Mouse (Mus musculus): Measurements from ENCODE around the gene Col26a1. TPM values are rescaled to one million over a fixed set of nuclear protein-coding genes. Genes with fewer than 3 reads are reported as not detected.

The Col26a1 gene
- total RNA-seq, 2 experiments from 2014 or later = 0.76 to 1.1 TPM

- no peak for DNase-seq
- intact Hi-C loops (cut with DNase I) = no loop called here
Observed at GRCm38 (mm10) chr5:136819686-136820085, 63.3 kb downstream of the Col26a1 start.

DNA sequence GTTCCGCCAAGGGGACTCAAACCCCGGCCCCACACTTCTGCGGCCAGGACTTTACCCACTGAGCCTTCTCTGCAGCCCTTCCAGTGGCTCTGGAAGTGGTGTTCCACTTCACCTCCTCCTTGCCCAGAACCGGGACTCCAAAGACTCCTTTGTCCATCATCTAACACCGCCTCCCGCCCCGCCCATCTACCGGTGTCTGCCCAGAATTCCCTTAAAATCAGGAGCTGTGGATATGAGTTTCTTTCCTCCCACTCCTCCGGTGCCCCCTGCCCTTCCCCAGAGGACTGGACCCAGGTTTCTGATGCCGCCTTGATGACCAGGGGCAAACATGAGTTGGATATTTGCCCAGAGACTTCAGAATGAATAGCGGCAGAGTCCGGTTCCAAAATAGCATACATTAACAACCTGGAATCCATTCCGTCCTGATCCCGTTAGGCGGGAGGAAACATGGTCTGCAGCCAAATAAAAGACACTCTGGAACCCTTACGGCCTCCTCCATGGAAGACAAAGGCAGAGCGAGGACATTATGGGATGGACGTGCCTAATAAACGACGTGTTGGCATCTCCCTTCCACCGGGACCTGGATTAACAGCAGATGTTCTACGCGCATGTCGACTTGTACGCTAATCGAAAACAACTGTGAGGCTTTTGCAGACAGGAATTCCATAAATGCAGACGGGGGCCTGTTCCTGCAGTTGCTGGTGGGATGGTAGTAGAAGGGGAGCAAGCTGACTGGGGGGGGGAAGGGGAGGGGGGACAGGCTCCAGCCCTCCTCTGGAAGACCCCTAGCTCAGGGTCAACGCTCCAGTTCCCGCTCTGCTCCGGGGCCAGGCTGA, 72.3 kb downstream of the Col26a1 start:
- intact Hi-C loops (cut with DNase I) = no loop called here
- DNase-seq = peak in 1 of 2 experiments; percentile 6

- no peak for DNase-seq
- intact Hi-C loops (cut with DNase I) = no loop called here
Observed at GRCm38 (mm10) chr5:136806379-136807056, 76.5 kb downstream of the Col26a1 start.

DNA sequence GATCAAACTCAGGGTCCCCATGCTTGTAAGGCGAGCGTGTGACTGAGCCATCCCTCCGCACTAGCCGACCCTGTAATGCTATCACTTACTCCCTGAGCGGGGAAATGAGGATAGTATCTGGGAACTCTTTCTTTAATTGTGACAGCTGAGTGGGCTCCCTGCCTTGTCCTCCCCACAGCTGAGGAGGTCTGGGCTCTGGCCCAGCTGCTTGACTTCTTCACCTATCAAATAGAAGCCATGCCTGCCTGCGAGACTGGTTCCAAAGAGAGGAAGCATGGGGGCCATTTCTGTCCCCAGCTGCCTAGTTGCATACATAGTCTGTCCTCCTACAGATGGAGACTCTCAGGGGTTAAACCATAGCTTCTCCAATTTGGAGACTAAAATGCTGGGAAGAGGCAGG, 78.0 kb downstream of the Col26a1 start:
- intact Hi-C loops (cut with DNase I) = no loop called here
- DNase-seq = no peak

DNA sequence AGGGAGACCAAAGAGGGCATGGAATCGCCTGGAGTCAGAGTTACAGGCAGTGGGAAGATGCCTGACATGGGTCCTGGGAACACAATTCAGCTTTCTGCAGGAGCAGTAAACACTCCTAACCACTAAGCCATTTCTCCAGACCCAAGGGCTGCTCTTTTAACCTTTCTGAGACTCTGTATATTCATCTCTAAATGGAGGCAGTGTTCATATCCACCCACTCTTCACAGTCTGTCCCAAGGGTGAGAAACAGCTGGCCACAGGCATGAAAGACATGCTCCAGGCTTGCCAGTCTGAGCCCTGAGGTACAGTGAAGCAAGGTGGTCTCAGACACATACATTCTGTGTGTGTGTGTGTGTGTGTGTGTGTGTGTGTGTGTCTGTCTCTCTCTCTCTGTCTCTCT, 78.8 kb downstream of the Col26a1 start:
- no peak for DNase-seq
- intact Hi-C loops (cut with DNase I) = no loop called here

GRCm38 (mm10) chr5:136802732-136803131, 80.3 kb downstream of the Col26a1 start:
- intact Hi-C loops (cut with DNase I) = no loop called here
- DNase-seq = peak in 1 of 2 experiments; percentile 17

- intact Hi-C loops (cut with DNase I) = no loop called here
Observed at GRCm38 (mm10) chr5:136796917-136797316, 86.1 kb downstream of the Col26a1 start.

DNA sequence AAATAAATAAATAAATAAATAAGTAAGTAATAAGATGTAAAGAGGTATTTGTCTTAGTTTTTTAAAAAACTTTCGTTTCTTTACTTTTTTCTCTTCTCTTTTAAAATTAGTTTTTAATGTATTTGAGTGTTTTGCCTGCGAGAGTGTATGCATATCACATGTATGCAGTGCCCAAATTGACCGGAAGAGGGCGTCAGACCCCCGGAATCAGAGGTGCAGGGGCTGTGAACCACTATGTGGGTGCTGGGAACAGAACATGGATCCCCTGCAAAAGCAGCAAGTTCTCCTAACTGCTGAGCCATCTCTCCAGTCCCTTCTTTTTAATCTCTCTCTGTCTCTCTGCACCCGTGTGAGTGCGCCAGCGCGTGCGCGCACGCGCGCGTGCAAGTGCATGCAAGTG, 89.2 kb downstream of the Col26a1 start:
- intact Hi-C loops (cut with DNase I) = loop anchor here (5.0 kb wide), 1 partner anchor 178 kb away; no protein-coding TSS in a partner anchor
- no peak for DNase-seq

More at GRCm38 (mm10) chr5:136796917-136797316, 86.1 kb downstream of the Col26a1 start:
- no peak for DNase-seq

- DNase-seq = no peak
- intact Hi-C loops (cut with DNase I) = loop anchor here (5.0 kb wide), 1 partner anchor 180 kb away; no protein-coding TSS in a partner anchor
Observed at GRCm38 (mm10) chr5:136792541-136792940, 90.5 kb downstream of the Col26a1 start.

GRCm38 (mm10) chr5:136791204-136791603, 91.8 kb downstream of the Col26a1 start:
- DNase-seq = no peak
- intact Hi-C loops (cut with DNase I) = loop anchor here (1.0 to 5.0 kb wide), 2 partner anchors 90 to 181 kb away; no protein-coding TSS in a partner anchor

GRCm38 (mm10) chr5:136790570-136791196, 92.3 kb downstream of the Col26a1 start:
- peak; percentile 87 to 94 for DNase-seq
- intact Hi-C loops (cut with DNase I) = loop anchor here (1.0 to 5.0 kb wide), 2 partner anchors 91 to 182 kb away; no protein-coding TSS in a partner anchor

DNA sequence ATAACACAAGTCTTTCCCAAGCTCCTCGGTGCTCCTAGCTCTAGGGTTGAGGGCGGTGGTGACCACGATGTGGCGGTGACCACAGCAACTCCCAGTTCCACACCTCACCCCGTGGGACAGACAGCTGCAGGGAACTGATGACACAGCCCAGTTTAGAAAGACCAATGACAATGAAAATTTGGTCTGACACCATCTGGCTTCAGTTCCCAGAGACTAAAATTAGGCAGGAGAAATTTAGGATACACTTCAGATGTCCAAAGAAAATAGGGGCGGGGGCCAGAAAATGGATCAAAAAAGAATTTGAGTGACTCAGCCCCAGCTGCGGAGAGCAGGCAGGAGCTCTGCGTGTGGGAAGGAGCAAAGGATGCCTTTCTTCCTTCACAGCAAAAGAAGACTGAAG, 98.5 kb downstream of the Col26a1 start:
- DNase-seq = no peak
- intact Hi-C loops (cut with DNase I) = no loop called here

DNA sequence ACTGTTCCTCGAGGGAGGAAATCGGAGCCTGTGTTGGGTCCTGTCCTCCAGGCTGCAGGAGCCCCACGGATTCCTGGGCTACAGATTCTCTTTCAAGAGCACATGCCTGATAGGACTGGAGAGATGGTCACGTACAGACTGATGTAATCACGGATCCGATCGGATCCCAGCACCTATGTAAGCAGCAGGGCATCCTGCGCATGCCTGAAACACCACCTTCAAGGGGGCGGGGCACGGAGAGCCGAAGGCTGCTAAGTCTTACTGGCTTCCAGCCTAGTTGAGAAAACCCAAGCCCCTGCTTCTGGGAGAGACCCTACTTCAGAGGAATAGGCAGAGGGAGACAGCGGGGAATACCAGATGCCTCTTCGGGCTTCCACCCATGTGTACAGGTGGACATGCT, 100.4 kb downstream of the Col26a1 start:
- intact Hi-C loops (cut with DNase I) = no loop called here

DNA sequence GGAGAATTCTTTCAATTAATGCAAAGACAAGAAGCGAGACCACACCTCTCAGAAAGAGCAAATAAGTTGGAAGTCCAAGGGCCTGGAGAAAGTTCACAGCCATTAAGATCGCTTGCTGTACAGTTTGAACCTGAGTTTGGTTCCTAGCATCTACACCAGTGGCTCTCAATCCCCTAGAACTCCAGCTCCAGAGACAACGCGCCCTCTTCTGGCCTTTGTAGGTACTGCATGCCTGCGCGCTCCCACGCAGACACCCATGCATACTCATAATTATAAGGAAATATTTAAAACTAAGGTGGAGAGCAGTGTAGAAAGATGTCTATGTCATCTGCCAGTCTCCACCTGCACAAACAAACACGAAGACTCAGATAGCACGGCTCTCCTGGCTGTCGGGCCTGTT, 102.5 kb downstream of the Col26a1 start:
- intact Hi-C loops (cut with DNase I) = no loop called here
- peak in 1 of 2 experiments; percentile 57 for DNase-seq

More for the DNA sequence above, 100.4 kb downstream of the Col26a1 start:
- DNase-seq = no peak

DNA sequence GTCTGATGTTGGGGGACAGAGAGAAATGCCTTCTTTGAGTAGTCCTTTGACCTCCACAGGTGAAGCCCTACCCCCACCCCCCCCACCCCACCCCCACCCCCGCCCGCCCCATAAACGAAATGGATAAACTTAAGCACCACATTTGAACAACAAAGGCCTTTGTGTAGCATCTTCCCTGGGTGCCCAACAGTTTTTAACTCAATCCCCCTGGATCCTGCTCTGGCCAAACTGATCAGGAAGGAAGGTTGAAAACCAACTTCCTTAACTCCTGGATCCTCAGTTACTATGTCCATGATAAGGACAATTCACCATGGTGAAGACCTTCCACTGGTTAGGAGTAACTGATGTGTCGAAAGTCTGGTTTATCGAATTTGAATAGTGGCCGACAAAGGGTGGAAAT, 103.1 kb downstream of the Col26a1 start:
- intact Hi-C loops (cut with DNase I) = no loop called here
- DNase-seq = no peak

DNA sequence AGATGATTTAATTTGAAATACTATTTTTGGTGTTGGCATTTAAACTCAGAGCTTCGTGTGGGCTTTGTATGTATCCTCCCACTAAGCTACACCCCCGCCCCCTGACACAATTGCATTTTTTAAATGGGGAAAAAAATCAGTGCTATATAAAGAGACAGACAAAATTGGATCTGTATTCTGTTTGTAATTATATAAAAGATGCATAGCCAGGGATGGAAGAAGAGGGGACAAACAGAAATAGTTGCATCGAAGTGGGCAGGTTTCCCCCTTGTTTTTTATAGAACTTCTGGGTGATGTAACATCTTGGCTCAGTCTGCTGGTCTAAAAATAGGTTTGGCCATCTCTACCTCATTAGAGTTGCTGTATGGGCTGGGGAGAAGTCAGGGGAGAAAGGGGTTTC, 107.5 kb downstream of the Col26a1 start:
- intact Hi-C loops (cut with DNase I) = no loop called here
- no peak for DNase-seq

- DNase-seq = no peak
- intact Hi-C loops (cut with DNase I) = no loop called here
Observed at GRCm38 (mm10) chr5:136773044-136774039, 109.7 kb downstream of the Col26a1 start.

GRCm38 (mm10) chr5:136771132-136771531, 111.9 kb downstream of the Col26a1 start:
- intact Hi-C loops (cut with DNase I) = no loop called here

GRCm38 (mm10) chr5:136767304-136767703, 115.7 kb downstream of the Col26a1 start:
- DNase-seq = no peak

More at GRCm38 (mm10) chr5:136771132-136771531, 111.9 kb downstream of the Col26a1 start:
- DNase-seq = no peak

GRCm38 (mm10) chr5:136764157-136764669, 118.8 kb downstream of the Col26a1 start:
- intact Hi-C loops (cut with DNase I) = no loop called here
- DNase-seq = no peak

More at GRCm38 (mm10) chr5:136767304-136767703, 115.7 kb downstream of the Col26a1 start:
- intact Hi-C loops (cut with DNase I) = no loop called here
